ENCODE assay signal across 10 mouse cellular contexts in the genomic region with DNA sequence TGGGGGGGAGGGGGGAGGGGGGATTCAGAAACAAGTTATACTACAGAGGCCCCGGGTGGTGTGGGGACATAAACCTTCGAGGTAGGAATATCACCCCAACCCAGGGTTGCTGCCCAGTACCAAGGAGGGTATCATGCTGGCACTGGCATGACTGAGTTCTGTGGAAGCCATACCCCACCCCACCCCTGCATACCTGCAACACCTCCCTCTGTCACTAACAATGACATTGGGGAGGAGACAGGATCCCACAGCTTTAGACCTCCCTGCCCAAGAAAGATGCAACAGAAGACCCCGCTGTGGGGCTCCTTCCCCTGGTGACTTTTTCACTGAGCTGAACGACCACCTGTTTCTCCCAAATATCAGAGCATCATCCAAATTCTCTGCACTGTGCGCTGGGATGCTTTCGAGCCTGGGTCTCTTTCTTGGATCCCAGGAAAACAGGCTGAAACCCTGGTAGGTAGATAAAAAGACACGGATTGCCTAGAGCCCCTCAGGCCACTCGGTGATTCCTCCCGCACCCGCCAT.
DNase-seq lines count a peak whose midpoint lies in the region; ATAC-seq and TF ChIP-seq lines count a peak whose summit lies in the region.
"Had no signal": no experiment of that assay in that cellular context is flagged by ENCODE, and none has a peak within 500 bp of the region (broad histone marks: within the 10 kb centered on the region; RNA-seq: fewer than 3 reads in every experiment).

No protein-coding gene starts in this region.

- 19% methylated on average over 10 of the region's 10 CpGs for WGBS in heart, embryonic 11.5 days (ENCODE audit: insufficient replicate concordance)
- WGBS in forebrain, postnatal 0 days = 10% methylated on average over 10 of the region's 10 CpGs
- 20% methylated on average over 10 of the region's 10 CpGs for WGBS in liver, embryonic 15.5 days (ENCODE audit: insufficient replicate concordance)

- peak overlapping the region; percentile 75 for H3K9ac ChIP-seq in heart, embryonic 11.5 days (ENCODE audit: low read depth, low read length)
- H3K9ac ChIP-seq in forebrain, postnatal 0 days = peak overlapping the region; percentile 79
- H3K9ac ChIP-seq in liver, embryonic 15.5 days = no peak overlapping the region
- H3K9ac ChIP-seq: liver, embryonic 13.5 days had no signal

- peaks cover 11% of the 10 kb centered on the region; the same call in 1 of the 2 replicates for H3K4me1 ChIP-seq in heart, embryonic 11.5 days (ENCODE audit: control insufficient read depth, insufficient read depth, low read length)
- H3K4me1 ChIP-seq in E14TG2a.4 (replicated peaks; ENCODE audit: low read depth, low read length) = peaks cover 55% of the 10 kb centered on the region
- peaks cover 31% of the 10 kb centered on the region for H3K4me1 ChIP-seq in forebrain, postnatal 0 days (ENCODE audit: insufficient read depth)
- no peaks in the 10 kb centered on the region for H3K4me1 ChIP-seq in liver, embryonic 15.5 days (replicated peaks)
- H3K4me1 ChIP-seq: liver, embryonic 13.5 days had no signal

- peak overlapping the region; percentile 81 for H3K4me2 ChIP-seq in heart, embryonic 11.5 days
- H3K4me2 ChIP-seq in forebrain, postnatal 0 days (ENCODE audit: low read depth) = peak overlapping the region; percentile 85
- H3K4me2 ChIP-seq in liver, embryonic 15.5 days = peak overlapping the region; percentile 39; the same call in 1 of the 2 replicates

- TF ChIP-seq CTCF in E14TG2a.4 (conservative IDR thresholded peaks at IDR 0.05; ENCODE audit: low read length) = no peak
- TF ChIP-seq CTCF in forebrain, postnatal 0 days (IDR thresholded peaks at IDR 0.05; ENCODE audit: low read depth) = no peak

- DNase-seq in heart, postnatal 36 days = no peak
- DNase-seq in forebrain, postnatal 0 days = no peak
- DNase-seq in spleen, adult 18-20 months = no peak
- no peak for DNase-seq in testis, postnatal 14 days (ENCODE audit: low spot score)
- DNase-seq in cerebellum, adult 9-11 months = no peak
- DNase-seq: cerebellum, adult 9-10 months; liver, embryonic 13.5 days had no signal

- intact Hi-C loops in heart, postnatal 36 days (cut with DNase I) = no loop called here

- H3K27ac ChIP-seq in heart, embryonic 11.5 days (ENCODE audit: low read depth, low read length) = peak overlapping the region; percentile 70
- H3K27ac ChIP-seq in forebrain, postnatal 0 days (ENCODE audit: low read depth, low read length) = peak overlapping the region; percentile 97
- no peak overlapping the region for H3K27ac ChIP-seq in liver, embryonic 15.5 days (replicated peaks)
- H3K27ac ChIP-seq: liver, embryonic 13.5 days had no signal

- peak overlapping the region; percentile 43 for H3K4me3 ChIP-seq in heart, embryonic 11.5 days (ENCODE audit: low read depth, low read length)
- H3K4me3 ChIP-seq in E14TG2a.4 (replicated peaks; ENCODE audit: low read length) = peak overlapping the region; percentile 71
- peak overlapping the region; percentile 34 for H3K4me3 ChIP-seq in forebrain, postnatal 0 days (ENCODE audit: low read depth, low read length)
- no peak overlapping the region for H3K4me3 ChIP-seq in liver, embryonic 15.5 days (replicated peaks)

- no peaks in the 10 kb centered on the region for H3K27me3 ChIP-seq in heart, embryonic 11.5 days (ENCODE audit: control insufficient read depth, insufficient read depth, low read length)
- H3K27me3 ChIP-seq in E14TG2a.4 (ENCODE audit: insufficient read depth, low read length) = peaks cover 17% of the 10 kb centered on the region
- no peaks in the 10 kb centered on the region for H3K27me3 ChIP-seq in forebrain, postnatal 0 days (ENCODE audit: insufficient read depth, low read length)
- H3K27me3 ChIP-seq in liver, embryonic 15.5 days = peaks cover 15% of the 10 kb centered on the region; the same call in 1 of the 2 replicates

- H3K9me3 ChIP-seq in heart, embryonic 11.5 days (replicated peaks; ENCODE audit: control insufficient read depth, low read length) = no peaks in the 10 kb centered on the region
- H3K9me3 ChIP-seq in E14TG2a.4 (ENCODE audit: low read length) = no peaks in the 10 kb centered on the region
- no peaks in the 10 kb centered on the region for H3K9me3 ChIP-seq in forebrain, postnatal 0 days (ENCODE audit: low read length)
- no peaks in the 10 kb centered on the region for H3K9me3 ChIP-seq in liver, embryonic 15.5 days (replicated peaks)
- H3K9me3 ChIP-seq: liver, embryonic 13.5 days had no signal

- ATAC-seq in heart, embryonic 11.5 days (replicated peaks; ENCODE audit: insufficient number of reproducible peaks, low FRiP score, low TSS enrichment) = no peak
- ATAC-seq in forebrain, postnatal 0 days = no peak; the same call in 1 of the 2 replicates
- no peak for ATAC-seq in liver, embryonic 15.5 days (ENCODE audit: insufficient read depth)

- no peaks in the 10 kb centered on the region for H3K36me3 ChIP-seq in heart, embryonic 11.5 days (ENCODE audit: control insufficient read depth, insufficient read depth, low read length)
- no peaks in the 10 kb centered on the region for H3K36me3 ChIP-seq in E14TG2a.4 (ENCODE audit: insufficient read depth, low read length)
- no peaks in the 10 kb centered on the region for H3K36me3 ChIP-seq in forebrain, postnatal 0 days (ENCODE audit: insufficient read depth)
- H3K36me3 ChIP-seq in liver, embryonic 15.5 days (replicated peaks) = no peaks in the 10 kb centered on the region
- H3K36me3 ChIP-seq: liver, embryonic 13.5 days had no signal
